Mouse (Mus musculus): ENCODE measurements around the gene Ube2g1. TPM values are rescaled to one million over a fixed set of nuclear protein-coding genes. Genes with fewer than 3 reads are reported as not detected.
A peak's percentile ranks its signal among the peaks of the same experiment; 100 is the strongest.

Ube2g1 gene
- total RNA-seq (2021) = 10 to 100 TPM; 54.1 to 60.1 TPM
- long read RNA-seq, experiment 1, transcript Ube2g1-203 (7 exons, 3,931 nt) = minor isoform, 17 of 142 reads
- long read RNA-seq, experiment 1, transcript Ube2g1-201 (6 exons, 3,815 nt) = major isoform, 104 of 142 reads
- long read RNA-seq, experiment 1, partial matches to known transcripts = 2 of 142 reads
- long read RNA-seq, experiment 1, other reads (novel, unspliced or antisense) = 19 of 142 reads
- long read RNA-seq, experiment 2, transcript Ube2g1-203 (7 exons, 3,931 nt) = minor isoform, 14 of 83 reads
- long read RNA-seq, experiment 2, transcript Ube2g1-201 (6 exons, 3,815 nt) = major isoform, 60 of 83 reads
- long read RNA-seq, experiment 2, partial matches to known transcripts = 1 of 83 reads
- long read RNA-seq, experiment 2, other reads (novel, unspliced or antisense) = 7 of 83 reads

GRCm38 (mm10) chr11:72606694-72607407, at the start of gene Ube2g1:
Ube2g1 (plus strand) TSS chr11:72607283.
- peak; percentile 97 to 98 for DNase-seq (ENCODE audit: low spot score in 2 of 2)
- intact Hi-C loops (cut with DNase I) = no loop called here

GRCm38 (mm10) chr11:72558155-72558554, 48.9 kb upstream of the Ube2g1 start:
- DNase-seq (ENCODE audit: low spot score in 2 of 2) = no peak
- intact Hi-C loops (cut with DNase I) = no loop called here

GRCm38 (mm10) chr11:72560661-72561060, 46.4 kb upstream of the Ube2g1 start:
- intact Hi-C loops (cut with DNase I) = loop anchor here (5.0 kb wide), 3 partner anchors 118 to 338 kb away; partner anchors contain the start of gene Mybbp1a
- DNase-seq (ENCODE audit: low spot score in 2 of 2) = no peak

GRCm38 (mm10) chr11:72564232-72564807, 42.8 kb upstream of the Ube2g1 start:
- peak; percentile 65 to 79 for DNase-seq (ENCODE audit: low spot score in 2 of 2)
- intact Hi-C loops (cut with DNase I) = loop anchor here (5.0 kb wide), 3 partner anchors 122 to 342 kb away; partner anchors contain the start of gene Mybbp1a

GRCm38 (mm10) chr11:72566304-72566703, 40.8 kb upstream of the Ube2g1 start:
- DNase-seq (ENCODE audit: low spot score in 2 of 2) = no peak
- intact Hi-C loops (cut with DNase I) = loop anchor here (5.0 kb wide), 1 partner anchor 79 kb away; the partner anchor contains the start of gene Spns2

- intact Hi-C loops (cut with DNase I) = loop anchor here (5.0 kb wide), 1 partner anchor 80 kb away; the partner anchor contains the start of gene Spns2
- DNase-seq (ENCODE audit: low spot score in 2 of 2) = peak; percentile 71 to 89
Measured at GRCm38 (mm10) chr11:72566816-72567338, 40.2 kb upstream of the Ube2g1 start.

- no peak for DNase-seq (ENCODE audit: low spot score in 2 of 2)
- intact Hi-C loops (cut with DNase I) = loop anchor here (5.0 kb wide), 1 partner anchor 82 kb away; the partner anchor contains the start of gene Spns2
Measured at GRCm38 (mm10) chr11:72569051-72569450, 38.0 kb upstream of the Ube2g1 start.

GRCm38 (mm10) chr11:72569671-72570318, 37.3 kb upstream of the Ube2g1 start:
- no peak for DNase-seq (ENCODE audit: low spot score in 2 of 2)
- intact Hi-C loops (cut with DNase I) = loop anchor here (2.0 to 10.0 kb wide), 3 partner anchors 82 to 255 kb away; partner anchors contain the start of gene Spns2

- intact Hi-C loops (cut with DNase I) = loop anchor here (2.0 to 10.0 kb wide), 2 partner anchors 154 to 254 kb away; no protein-coding TSS in a partner anchor
- DNase-seq (ENCODE audit: low spot score in 2 of 2) = peak; percentile 73 to 85
Measured at GRCm38 (mm10) chr11:72570319-72570979, 36.6 kb upstream of the Ube2g1 start.

- intact Hi-C loops (cut with DNase I) = loop anchor here (10.0 kb wide), 1 partner anchor 251 kb away; no protein-coding TSS in a partner anchor
- DNase-seq (ENCODE audit: low spot score in 2 of 2) = no peak
Measured at GRCm38 (mm10) chr11:72573819-72574218, 33.3 kb upstream of the Ube2g1 start.

- intact Hi-C loops (cut with DNase I) = loop anchor here (10.0 kb wide), 1 partner anchor 249 kb away; no protein-coding TSS in a partner anchor
- no peak for DNase-seq (ENCODE audit: low spot score in 2 of 2)
Measured at GRCm38 (mm10) chr11:72576111-72576465, 31.0 kb upstream of the Ube2g1 start.

GRCm38 (mm10) chr11:72576466-72577351, 30.4 kb upstream of the Ube2g1 start:
- intact Hi-C loops (cut with DNase I) = loop anchor here (10.0 kb wide), 1 partner anchor 248 kb away; no protein-coding TSS in a partner anchor
- no peak for DNase-seq (ENCODE audit: low spot score in 2 of 2)

- intact Hi-C loops (cut with DNase I) = loop anchor here (10.0 kb wide), 1 partner anchor 246 kb away; no protein-coding TSS in a partner anchor
Measured at GRCm38 (mm10) chr11:72578471-72578870, 28.6 kb upstream of the Ube2g1 start.

GRCm38 (mm10) chr11:72581609-72582447, 25.3 kb upstream of the Ube2g1 start:
- DNase-seq (ENCODE audit: low spot score in 2 of 2) = no peak
- intact Hi-C loops (cut with DNase I) = no loop called here

More at GRCm38 (mm10) chr11:72578471-72578870, 28.6 kb upstream of the Ube2g1 start:
- no peak for DNase-seq (ENCODE audit: low spot score in 2 of 2)

- intact Hi-C loops (cut with DNase I) = no loop called here
- DNase-seq (ENCODE audit: low spot score in 2 of 2) = no peak
Measured at GRCm38 (mm10) chr11:72582448-72582705, 24.7 kb upstream of the Ube2g1 start.

GRCm38 (mm10) chr11:72583092-72583491, 24.0 kb upstream of the Ube2g1 start:
- intact Hi-C loops (cut with DNase I) = no loop called here
- no peak for DNase-seq (ENCODE audit: low spot score in 2 of 2)

- intact Hi-C loops (cut with DNase I) = no loop called here
- DNase-seq (ENCODE audit: low spot score in 2 of 2) = no peak
Measured at GRCm38 (mm10) chr11:72586570-72586969, 20.5 kb upstream of the Ube2g1 start.

Data from left cerebral cortex, postnatal 14 days (tissue).